Mouse (Mus musculus) monocyte, adult 5-6 weeks (primary cell): ENCODE results near the gene Ppp1r13l. TPM values are rescaled to one million over a fixed set of nuclear protein-coding genes. Genes with fewer than 3 reads are reported as not detected.

Experiments
- ATAC-seq: fragments of 153-309, 156-312 bp; replicated peaks from 2 replicates; pipeline ENCODE4 v1.8.0; 2017; ENCODE audit warnings: mild to moderate bottlenecking; ENCODE audit not compliant: low TSS enrichment, insufficient number of reproducible peaks, severe bottlenecking, poor library complexity, low FRiP score
- total RNA-seq: library from RNA; stranded (forward); fragments of 200-1000, 200-491, 200-594 nt; gene quantifications from 3 replicates; pipeline ENCODE4 v1.2.3, GENCODE M21; 2017

Gene Ppp1r13l
- total RNA-seq, 1 experiment from 2014 or later: not detected

DNA sequence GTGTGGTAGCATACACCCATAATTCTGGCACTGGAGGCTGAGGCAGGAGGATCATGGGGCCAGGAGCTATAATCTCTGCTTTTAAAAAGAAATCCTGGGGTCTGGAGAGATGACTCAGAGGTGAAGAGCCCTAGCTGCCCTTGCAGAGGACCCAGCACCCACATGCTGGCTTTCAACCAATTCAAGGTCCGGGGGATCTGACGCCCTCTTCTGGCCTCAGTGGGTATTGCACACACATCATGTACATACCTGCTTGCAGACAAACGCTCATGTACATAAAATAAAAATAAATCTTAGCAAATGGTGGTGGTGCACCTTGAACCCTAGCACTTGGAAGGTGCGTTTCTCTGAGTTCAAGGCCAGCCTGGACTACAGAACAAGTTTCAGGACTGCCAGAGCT lies 41.4 kb downstream of the Ppp1r13l start:
- no peak for ATAC-seq

DNA sequence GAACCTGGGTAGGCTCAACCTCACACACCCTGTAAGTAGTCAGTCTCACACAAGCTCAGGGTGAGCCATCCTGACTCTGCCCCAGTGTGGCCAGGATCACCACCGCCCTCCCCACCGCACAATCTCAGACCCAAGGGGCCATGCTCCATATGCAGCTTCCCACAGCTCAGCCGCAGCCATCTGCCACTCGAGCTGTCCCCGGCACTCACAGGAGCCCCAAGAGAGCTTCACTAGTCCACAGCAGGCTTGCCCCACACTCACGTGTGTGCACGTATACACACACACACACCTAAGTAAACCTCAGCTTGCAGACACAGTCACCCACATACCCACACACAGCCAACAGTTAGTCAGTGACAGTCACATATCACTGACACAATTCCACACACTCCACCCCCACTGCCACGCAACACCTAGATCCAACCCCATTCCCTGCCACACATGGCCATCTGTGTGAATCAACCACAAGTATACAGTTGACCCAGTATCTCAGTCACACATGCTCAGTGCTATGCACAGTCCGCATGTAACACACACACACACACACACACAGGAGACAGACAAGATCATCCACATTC lies 43.1 kb downstream of the Ppp1r13l start:
- no peak for ATAC-seq

- no peak for ATAC-seq
Observed at GRCm38 (mm10) chr7:19403731-19404296, 44.3 kb downstream of the Ppp1r13l start, which contains the start of gene Klc3. TSS of gene Klc3 (minus strand) at chr7:19404104.

GRCm38 (mm10) chr7:19404476-19404875 lies 44.9 kb downstream of the Ppp1r13l start, which contains the start of gene Ckm:
TSS of gene Ckm (plus strand) at chr7:19404776.
- ATAC-seq: no peak

DNA sequence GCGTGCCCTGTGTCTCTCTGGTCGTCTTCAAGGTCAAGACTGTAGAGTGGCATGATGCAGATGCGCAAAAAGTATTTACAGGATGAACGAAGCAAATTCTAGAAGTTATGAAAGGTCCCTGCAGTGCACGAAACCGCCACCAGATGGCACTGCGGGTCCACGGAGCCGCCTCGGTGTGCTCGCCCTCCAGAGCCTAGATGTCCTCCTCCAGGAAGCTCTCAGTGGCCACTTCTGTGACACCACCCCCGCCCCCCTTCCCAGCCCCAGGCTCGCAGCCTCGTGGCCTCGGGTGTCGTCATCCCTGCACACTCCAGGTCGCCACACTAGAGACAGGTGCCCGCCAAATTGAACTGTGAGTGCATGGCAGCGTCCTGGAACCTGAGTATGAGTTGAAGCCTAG lies 45.9 kb downstream of the Ppp1r13l start:
- ATAC-seq: peak; percentile 85

DNA sequence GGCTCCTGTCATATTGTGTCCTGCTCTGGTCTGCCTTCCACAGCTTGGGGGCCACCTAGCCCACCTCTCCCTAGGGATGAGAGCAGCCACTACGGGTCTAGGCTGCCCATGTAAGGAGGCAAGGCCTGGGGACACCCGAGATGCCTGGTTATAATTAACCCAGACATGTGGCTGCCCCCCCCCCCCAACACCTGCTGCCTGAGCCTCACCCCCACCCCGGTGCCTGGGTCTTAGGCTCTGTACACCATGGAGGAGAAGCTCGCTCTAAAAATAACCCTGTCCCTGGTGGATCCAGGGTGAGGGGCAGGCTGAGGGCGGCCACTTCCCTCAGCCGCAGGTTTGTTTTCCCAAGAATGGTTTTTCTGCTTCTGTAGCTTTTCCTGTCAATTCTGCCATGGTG lies 50.2 kb downstream of the Ppp1r13l start:
- ATAC-seq: no peak

DNA sequence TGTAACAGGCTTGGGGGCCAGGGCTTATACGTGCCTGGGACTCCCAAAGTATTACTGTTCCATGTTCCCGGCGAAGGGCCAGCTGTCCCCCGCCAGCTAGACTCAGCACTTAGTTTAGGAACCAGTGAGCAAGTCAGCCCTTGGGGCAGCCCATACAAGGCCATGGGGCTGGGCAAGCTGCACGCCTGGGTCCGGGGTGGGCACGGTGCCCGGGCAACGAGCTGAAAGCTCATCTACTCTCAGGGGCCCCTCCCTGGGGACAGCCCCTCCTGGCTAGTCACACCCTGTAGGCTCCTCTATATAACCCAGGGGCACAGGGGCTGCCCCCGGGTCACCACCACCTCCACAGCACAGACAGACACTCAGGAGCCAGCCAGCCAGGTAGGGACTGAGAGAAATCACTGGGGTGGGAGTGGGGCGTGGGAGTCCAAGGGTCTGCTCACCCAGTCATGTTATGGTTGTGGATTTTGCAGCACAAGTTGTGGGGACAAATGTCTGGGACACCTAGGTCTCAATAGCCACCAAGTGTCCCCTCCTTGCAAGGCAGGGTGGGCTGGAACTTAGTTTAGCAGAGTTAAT lies 51.3 kb downstream of the Ppp1r13l start:
- ATAC-seq: no peak

DNA sequence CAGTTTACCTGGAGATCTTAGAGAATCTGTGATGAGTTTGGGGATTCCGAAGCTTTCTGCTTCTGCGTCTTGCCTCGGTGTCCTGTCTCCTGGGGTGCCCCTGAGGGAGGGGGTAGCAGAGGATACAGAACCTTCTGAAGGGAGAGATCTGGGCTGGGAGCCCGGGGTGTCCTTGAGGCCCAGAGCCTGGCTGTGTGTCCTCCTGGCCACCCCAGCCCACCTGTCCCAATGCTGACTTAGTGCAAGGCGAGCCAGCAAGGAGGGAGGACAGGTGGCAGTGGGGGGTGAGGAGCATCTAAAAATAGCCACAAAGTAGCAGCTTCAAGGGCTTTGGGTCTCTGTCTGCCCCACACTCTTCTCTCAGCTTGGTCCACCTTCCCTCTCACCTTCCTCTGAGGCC lies 52.2 kb downstream of the Ppp1r13l start:
- ATAC-seq: no peak

- ATAC-seq: no peak
Observed at GRCm38 (mm10) chr7:19413525-19413924, 54.0 kb downstream of the Ppp1r13l start.

DNA sequence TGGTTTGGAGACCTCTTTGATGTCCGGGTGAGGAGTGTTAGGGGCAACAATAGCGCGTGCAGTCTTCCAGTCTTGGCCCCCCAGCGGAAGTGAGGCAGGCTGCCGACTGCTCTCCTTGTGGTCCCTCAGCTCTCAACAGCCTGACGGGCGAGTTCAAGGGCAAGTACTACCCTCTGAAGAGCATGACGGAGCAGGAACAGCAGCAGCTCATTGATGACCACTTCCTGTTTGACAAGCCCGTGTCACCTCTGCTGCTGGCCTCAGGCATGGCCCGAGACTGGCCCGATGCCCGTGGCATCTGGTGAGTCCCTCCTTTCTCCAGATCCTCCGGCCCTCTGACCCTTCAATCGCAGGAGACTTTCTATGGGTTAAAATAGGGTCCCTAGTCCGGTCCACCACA lies 57.0 kb downstream of the Ppp1r13l start:
- ATAC-seq: 0 out of 2 replicates have a peak, but pooled peaks have one; percentile 11

DNA sequence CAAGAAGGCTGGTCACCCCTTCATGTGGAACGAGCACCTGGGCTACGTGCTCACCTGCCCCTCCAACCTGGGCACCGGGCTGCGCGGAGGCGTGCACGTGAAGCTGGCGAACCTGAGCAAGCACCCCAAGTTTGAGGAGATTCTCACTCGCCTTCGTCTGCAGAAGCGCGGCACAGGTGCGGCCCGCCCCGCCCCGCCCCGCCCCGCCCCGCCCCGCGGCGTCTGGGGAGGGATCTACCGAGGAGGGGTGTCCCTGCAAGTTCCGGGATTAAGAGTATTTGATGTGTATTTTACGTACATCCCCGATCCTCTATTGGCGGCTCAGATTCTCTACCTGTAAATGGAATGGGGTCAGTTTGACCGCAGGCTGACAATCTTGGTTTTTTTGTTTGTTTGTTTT lies 60.6 kb downstream of the Ppp1r13l start:
- ATAC-seq: no peak

DNA sequence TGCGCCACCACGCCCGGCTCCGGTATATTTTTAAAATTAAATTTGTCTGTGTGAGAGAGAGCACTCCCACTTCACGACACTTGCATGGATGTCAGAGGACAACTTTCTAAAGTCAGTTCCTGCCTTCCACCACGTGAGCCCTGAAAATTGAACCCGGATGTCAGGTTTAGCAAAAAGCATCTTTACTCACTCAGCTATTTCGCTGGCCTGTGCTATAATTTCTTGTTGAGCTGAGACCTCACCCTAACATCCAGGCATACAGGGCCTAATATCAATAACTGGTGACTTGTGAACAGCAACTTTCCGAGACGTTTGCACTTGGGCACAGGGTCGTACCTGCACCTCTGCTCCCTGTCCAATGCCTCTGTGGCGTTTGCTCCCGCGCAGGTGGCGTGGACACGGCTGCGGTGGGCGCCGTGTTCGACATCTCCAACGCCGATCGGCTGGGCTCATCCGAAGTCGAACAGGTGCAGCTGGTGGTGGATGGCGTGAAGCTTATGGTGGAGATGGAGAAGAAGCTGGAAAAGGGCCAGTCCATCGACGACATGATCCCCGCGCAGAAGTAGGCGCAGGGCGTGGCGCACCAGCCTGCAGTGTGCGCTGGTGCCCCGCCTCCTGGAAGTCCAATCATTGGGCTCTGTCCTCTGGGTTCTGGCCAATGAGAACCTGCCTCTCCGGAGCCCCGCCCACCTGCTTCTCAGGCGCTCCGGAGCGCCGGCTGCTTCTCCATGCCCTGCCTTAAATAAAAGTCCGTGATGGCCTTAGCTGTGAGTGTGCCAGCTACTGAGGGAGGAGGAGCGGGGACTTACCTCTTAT lies 61.5 kb downstream of the Ppp1r13l start:
- peak; percentile 92 for ATAC-seq

DNA sequence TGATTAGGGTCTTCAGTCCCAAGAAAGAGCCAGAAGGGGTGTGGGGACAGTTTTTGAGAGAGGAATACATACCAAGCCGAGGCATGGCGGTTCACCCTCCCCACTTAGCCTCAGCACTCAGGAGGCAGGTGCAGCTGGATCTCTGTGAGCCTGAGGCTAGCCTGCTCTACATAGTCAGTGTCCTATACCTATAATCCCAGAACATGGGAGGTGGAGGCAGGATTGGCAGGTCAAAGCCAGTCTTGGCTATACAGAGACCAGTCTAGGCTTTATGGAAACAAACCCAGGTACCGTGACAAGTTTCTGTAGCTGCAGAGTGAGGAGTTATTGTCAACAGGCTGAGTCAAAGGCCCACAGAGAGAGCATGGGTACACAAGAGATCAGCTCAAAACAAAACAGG lies 63.5 kb downstream of the Ppp1r13l start:
- ATAC-seq: no peak

- ATAC-seq: no peak
Observed at GRCm38 (mm10) chr7:19424051-19424450, 64.5 kb downstream of the Ppp1r13l start.

DNA sequence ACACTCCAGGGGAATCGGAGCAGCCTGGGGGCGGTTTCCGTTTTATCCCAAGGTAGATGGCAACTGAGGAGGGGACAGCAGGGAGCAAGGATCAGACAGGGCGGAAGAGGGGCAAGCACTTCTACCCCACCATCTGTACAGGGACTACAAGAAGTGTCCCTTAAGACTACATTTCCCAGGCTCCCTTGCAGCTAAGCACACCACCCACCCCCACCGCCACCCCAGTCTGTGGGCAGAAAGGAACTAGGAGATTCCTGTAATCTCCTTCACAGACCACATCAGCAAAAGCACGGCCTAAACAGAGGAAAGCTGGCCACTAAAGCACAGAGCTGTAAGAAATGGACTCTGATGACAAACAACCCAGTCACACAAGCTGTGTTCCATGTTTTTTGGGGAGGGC lies 66.8 kb downstream of the Ppp1r13l start:
- ATAC-seq: no peak

DNA sequence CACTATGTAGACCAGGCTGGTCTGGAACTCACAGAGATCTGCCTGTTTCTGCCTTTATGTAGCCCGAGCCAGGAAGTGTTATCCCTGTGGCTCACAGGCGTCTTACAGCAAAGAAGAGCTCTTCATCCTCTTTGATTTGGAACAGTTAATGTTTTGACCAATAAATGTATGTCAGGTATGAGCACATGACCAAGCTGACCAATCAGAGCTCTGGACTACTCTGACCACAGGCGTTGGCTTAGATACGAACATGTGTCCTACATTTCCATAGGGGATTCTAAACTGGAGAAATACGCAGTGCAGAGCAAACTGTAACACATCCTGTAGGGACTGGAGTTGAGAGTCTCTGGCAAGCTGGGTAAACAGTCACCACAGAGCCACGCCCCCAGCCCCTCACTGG lies 67.3 kb downstream of the Ppp1r13l start:
- ATAC-seq: no peak
